Mouse (Mus musculus) olfactory bulb, adult 2 months (tissue): Measurements from ENCODE around the gene Smarcal1.

Source experiments
- CTCF ChIP-seq: fragments of 200-500 bp; IDR thresholded peaks from 2 replicates; pipeline ENCODE4 v1.5.1; 2012; ENCODE audit warnings: low read depth, mild to moderate bottlenecking, low read length, moderate library complexity; ENCODE audit not compliant: insufficient read depth
- POLR2A ChIP-seq: fragments of 200-500 bp; IDR thresholded peaks from 2 replicates; pipeline ENCODE4 v1.6.1; 2012; ENCODE audit warnings: mild to moderate bottlenecking, low read depth, low read length, moderate library complexity; ENCODE audit not compliant: insufficient read depth

DNA sequence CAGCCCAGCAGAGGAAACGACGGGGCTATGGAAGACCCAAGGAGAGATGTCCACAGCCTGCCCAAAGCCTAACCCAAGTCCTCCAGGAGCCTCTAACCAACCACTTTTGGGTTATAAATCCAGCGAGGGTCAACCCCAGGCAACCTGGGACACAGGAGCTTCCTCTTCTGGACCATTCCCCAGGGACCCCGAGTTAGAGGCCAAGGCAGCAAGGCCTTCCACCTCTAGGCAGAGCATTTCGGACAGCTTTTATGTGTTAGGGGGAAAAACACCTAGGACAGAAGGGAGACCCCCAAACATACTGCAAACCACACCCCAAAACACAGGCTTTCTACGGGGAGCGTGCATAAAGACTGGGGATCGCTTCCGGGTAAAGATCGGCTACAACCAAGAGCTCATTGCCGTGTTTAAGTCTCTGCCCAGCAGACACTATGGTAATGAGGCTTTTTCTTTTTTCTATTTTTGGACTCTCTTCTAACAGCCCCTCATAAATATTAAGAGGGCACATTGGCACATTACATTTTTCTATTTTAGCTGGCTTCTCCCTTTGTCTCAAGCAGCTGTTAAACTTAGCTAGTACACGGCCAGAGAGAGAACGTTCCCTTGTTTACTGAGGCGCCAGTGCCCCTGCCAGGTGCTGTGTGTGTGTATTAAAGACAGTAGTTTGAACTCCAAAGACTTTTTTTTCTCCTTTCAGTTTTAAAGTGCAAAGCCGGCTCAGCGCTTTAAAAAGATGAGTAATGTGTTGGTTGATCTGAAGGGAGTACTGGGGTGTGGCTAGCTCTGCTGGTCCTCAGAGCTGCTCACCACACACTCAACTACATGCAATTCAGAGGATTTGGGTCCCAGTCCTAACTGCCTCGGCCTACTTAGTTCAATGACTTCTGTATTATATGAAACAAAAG lies 3.2 kb downstream of the Smarcal1 start:
- TF ChIP-seq CTCF (no peak), POLR2A (no peak)
